Mouse (Mus musculus) liver, adult 2 months (tissue): ENCODE measurements around the gene Atoh8.

Experiments
- CTCF ChIP-seq: fragments of 200-500 bp; IDR thresholded peaks from 2 replicates; pipeline ENCODE4 v1.5.1; 2011; ENCODE audit warnings: low read depth, low read length, control low read depth
- POLR2A ChIP-seq: fragments of 200-500 bp; IDR thresholded peaks from 2 replicates; pipeline ENCODE4 v1.6.1; 2011; ENCODE audit warnings: low read length, control low read depth; ENCODE audit not compliant: insufficient read depth; ENCODE audit errors: extremely low read depth

- TF ChIP-seq CTCF = no peak
- no peak for TF ChIP-seq POLR2A
Measured at GRCm38 (mm10) chr6:72179562-72180502, 55.5 kb downstream of the Atoh8 start.
